ENCODE assay signal across 7 mouse cellular contexts in the genomic region with DNA sequence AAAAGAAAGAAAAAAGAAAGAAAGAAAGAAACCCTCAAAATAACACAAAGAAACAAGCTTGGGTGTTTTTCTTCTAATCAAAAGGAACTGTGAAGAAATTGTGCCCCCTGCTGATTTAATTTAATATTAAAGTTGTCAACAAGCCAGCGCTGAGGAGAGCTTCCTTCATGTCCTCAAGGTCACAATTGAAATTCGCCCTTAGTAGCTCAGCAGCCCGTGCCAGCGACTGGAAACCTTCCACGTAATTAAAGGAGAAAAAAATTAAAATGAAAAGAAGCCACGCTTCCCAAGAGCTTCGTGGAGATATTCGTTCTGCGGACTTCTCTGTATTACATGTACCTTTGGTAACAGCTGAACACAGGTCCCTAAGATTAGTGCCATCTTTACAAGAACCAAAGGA.
A peak's percentile ranks its signal among the peaks of the same experiment; 100 is the strongest.
DNase-seq lines count a peak whose midpoint lies in the region; ATAC-seq and TF ChIP-seq lines count a peak whose summit lies in the region.

No protein-coding gene starts in this region.

- no peak overlapping the region for H3K27ac ChIP-seq in left cerebral cortex, adult 2 months
- no peak overlapping the region for H3K27ac ChIP-seq in embryonic facial prominence, embryonic 14.5 days (replicated peaks; ENCODE audit: low read depth, low read length)

- 42% methylated on average over 9 of the region's 9 CpGs for WGBS in embryonic facial prominence, embryonic 14.5 days

- no peak overlapping the region for H3K4me2 ChIP-seq in embryonic facial prominence, embryonic 14.5 days (ENCODE audit: low read depth, low read length)

- no peak overlapping the region for H3K9ac ChIP-seq in embryonic facial prominence, embryonic 14.5 days (ENCODE audit: low read depth, low read length)

- no peak overlapping the region for H3K4me3 ChIP-seq in left cerebral cortex, adult 2 months
- no peak overlapping the region for H3K4me3 ChIP-seq in embryonic facial prominence, embryonic 14.5 days (ENCODE audit: low read depth, low read length)

- no peaks in the 10 kb centered on the region for H3K36me3 ChIP-seq in embryonic facial prominence, embryonic 14.5 days (ENCODE audit: control insufficient read depth, insufficient read depth, low read length)

- peak; percentile 30 for TF ChIP-seq CTCF in left cerebral cortex, adult 2 months (IDR thresholded peaks at IDR 0.05)

- no peaks in the 10 kb centered on the region for H3K27me3 ChIP-seq in embryonic facial prominence, embryonic 14.5 days (replicated peaks; ENCODE audit: control insufficient read depth, insufficient read depth, low read length)

- intact Hi-C loops in left cerebral cortex, adult 2 months (cut with DNase I) = loop anchor here (2.0 kb wide), 1 partner anchor 35 kb away; no protein-coding TSS in a partner anchor
- intact Hi-C loops in left cerebral cortex, postnatal 36 days (cut with DNase I) = loop anchor here (2.0 kb wide), 1 partner anchor 35 kb away; no protein-coding TSS in a partner anchor

- ATAC-seq in embryonic facial prominence, embryonic 14.5 days (ENCODE audit: low read depth) = no peak
- no peak for ATAC-seq in CD4-positive, CD25-positive, alpha-beta regulatory T cell, adult 4 months

- DNase-seq in left cerebral cortex, adult 2 months (ENCODE audit: extremely low spot score in 1 of 2, low spot score in 2 of 2) = no peak
- DNase-seq in left cerebral cortex, postnatal 36 days (ENCODE audit: low spot score in 2 of 2) = no peak
- peak; percentile 64 for DNase-seq in adrenal gland, adult 2 months
- peak; percentile 42 for DNase-seq in embryonic facial prominence, embryonic 14.5 days (ENCODE audit: low spot score)
- DNase-seq in lung, postnatal 14 days = peak; percentile 18
- DNase-seq in spleen, postnatal 36 days (ENCODE audit: low spot score in 2 of 2) = no peak

- H3K9me3 ChIP-seq in embryonic facial prominence, embryonic 14.5 days (ENCODE audit: control insufficient read depth, low read length) = no peaks in the 10 kb centered on the region

- no peaks in the 10 kb centered on the region for H3K4me1 ChIP-seq in embryonic facial prominence, embryonic 14.5 days (ENCODE audit: control insufficient read depth, insufficient read depth, low read length)

Comparison
In these comparisons a context has a peak if more than half of its experiments do, and no peak if none do; other contexts are left out.
1. DNase-seq: peak in adrenal gland, adult 2 months (single experiment), embryonic facial prominence, embryonic 14.5 days (single experiment) and lung, postnatal 14 days (single experiment); none in left cerebral cortex, adult 2 months (0 of 2), left cerebral cortex, postnatal 36 days (0 of 2) and spleen, postnatal 36 days (0 of 2).